Mouse (Mus musculus) small intestine, adult 2 months (tissue): ENCODE results near the gene Hectd1.

Experiments used
- CTCF ChIP-seq: fragments of 200-500 bp; IDR thresholded peaks from 2 replicates; pipeline ENCODE4 v1.5.1; 2012; ENCODE audit warnings: low read depth, mild to moderate bottlenecking, control low read depth, inconsistent platforms, low read length, moderate library complexity, mixed read lengths; ENCODE audit not compliant: insufficient replicate concordance, insufficient read length; ENCODE audit errors: extremely low read depth
- POLR2A ChIP-seq: fragments of 200-500 bp; IDR thresholded peaks from 2 replicates; pipeline ENCODE4 v1.6.1; 2012; ENCODE audit warnings: low read depth, mild to moderate bottlenecking, control low read depth, inconsistent platforms, low read length, moderate library complexity

DNA sequence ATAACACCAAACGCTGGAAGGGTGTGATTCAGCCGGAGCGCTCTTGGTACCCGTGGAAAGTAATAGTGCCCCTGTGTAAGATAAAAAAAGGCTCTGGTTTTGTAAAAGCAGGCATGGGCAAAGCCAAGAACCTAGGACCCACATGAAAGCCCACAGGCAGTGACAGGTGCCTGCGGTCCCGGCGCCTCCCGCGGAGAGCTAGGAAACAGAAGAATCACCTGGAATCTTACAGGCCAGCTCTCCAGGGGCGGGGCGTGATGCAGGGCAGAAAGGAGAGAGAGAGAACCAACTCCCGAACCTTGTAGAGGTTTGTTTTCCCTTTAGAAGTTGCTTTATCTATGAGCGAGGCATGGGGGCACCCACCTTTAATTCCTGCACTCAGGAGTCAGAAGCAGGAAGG lies 2.6 kb upstream of the Hectd1 start:
- no peak for TF ChIP-seq CTCF
- no peak for TF ChIP-seq POLR2A
